Mouse (Mus musculus) spleen, adult 2 months (tissue): ENCODE results near the gene Lcn6.

Experiments used
- CTCF ChIP-seq: fragments of 200-500 bp; IDR thresholded peaks from 2 replicates; pipeline ENCODE4 v1.5.1; 2011; ENCODE audit warnings: mild to moderate bottlenecking, inconsistent platforms; ENCODE audit not compliant: insufficient read depth, insufficient read length, insufficient replicate concordance; ENCODE audit errors: extremely low read depth
- POLR2A ChIP-seq: fragments of 200-500 bp; IDR thresholded peaks from 2 replicates; pipeline ENCODE4 v1.6.1; 2011; ENCODE audit warnings: low read depth, low read length, inconsistent platforms

- TF ChIP-seq POLR2A (no peak), CTCF (no peak)
Observed at GRCm38 (mm10) chr2:25696951-25697350, 20.4 kb downstream of the Lcn6 start.
